In the genomic region with DNA sequence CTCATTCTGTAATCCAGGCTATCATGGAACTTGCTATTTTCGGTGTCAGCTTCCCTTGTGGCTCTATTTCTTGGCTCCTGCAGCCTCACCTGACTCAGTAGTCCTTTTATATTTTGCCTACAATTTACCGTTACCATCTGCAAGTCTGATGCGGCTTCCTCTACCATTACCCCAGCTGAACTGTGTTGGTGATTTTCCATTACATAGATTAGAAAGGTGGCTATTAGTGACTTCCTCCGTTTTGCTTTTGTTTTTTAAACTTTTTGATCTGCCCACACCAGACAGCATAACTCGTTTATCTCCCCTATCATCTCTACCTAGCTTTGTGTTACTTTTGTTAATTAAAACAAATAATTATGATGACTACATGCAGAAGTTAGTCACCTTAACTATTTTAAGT, we compare ENCODE assay signal across 20 mouse cellular contexts.
"Had no signal": no experiment of that assay in that cellular context is flagged by ENCODE, and none has a peak within 500 bp of the region (broad histone marks: within the 10 kb centered on the region; RNA-seq: fewer than 3 reads in every experiment).

No protein-coding gene starts in this region.

- H3K9ac ChIP-seq: limb, embryonic 13.5 days; liver, embryonic 12.5 days; liver, embryonic 15.5 days; lung, embryonic 15.5 days; midbrain, embryonic 13.5 days had no signal

- H3K4me2 ChIP-seq: limb, embryonic 13.5 days; liver, embryonic 12.5 days; liver, embryonic 15.5 days; lung, embryonic 15.5 days; midbrain, embryonic 13.5 days had no signal

- H3K27me3 ChIP-seq: limb, embryonic 13.5 days; liver, embryonic 12.5 days; liver, embryonic 15.5 days; lung, embryonic 15.5 days; megakaryocyte, embryonic 14.5 days; midbrain, embryonic 13.5 days had no signal

- H3K36me3 ChIP-seq: limb, embryonic 10.5 days; limb, embryonic 13.5 days; liver, embryonic 12.5 days; liver, embryonic 15.5 days; midbrain, embryonic 10.5 days had no signal

- H3K4me1 ChIP-seq: liver, embryonic 15.5 days had no signal

- H3K9me3 ChIP-seq: limb, embryonic 10.5 days; limb, embryonic 13.5 days; liver, embryonic 12.5 days; liver, embryonic 15.5 days; lung, embryonic 15.5 days; megakaryocyte, embryonic 14.5 days; midbrain, embryonic 10.5 days; midbrain, embryonic 13.5 days had no signal

- H3K4me3 ChIP-seq: limb, embryonic 10.5 days; limb, embryonic 13.5 days; liver, embryonic 12.5 days; liver, embryonic 15.5 days; lung, embryonic 15.5 days; megakaryocyte, embryonic 14.5 days; midbrain, embryonic 10.5 days; midbrain, embryonic 13.5 days; myocyte had no signal

- H3K27ac ChIP-seq: limb, embryonic 10.5 days; limb, embryonic 13.5 days; liver, embryonic 12.5 days; liver, embryonic 15.5 days; lung, embryonic 15.5 days; midbrain, embryonic 10.5 days; midbrain, embryonic 13.5 days; stomach, postnatal 0 days had no signal

- DNase-seq: kidney, postnatal 14 days; kidney, postnatal 4 days; liver; lung, adult 18-20 months; lung, postnatal 10 days; lung, postnatal 36 days; right cerebral cortex, postnatal 4 days; thymus, adult 2 months; thymus, postnatal 14 days; thymus, postnatal 4 days had no signal
